ENCODE assay signal across 8 mouse cellular contexts in the genomic region with DNA sequence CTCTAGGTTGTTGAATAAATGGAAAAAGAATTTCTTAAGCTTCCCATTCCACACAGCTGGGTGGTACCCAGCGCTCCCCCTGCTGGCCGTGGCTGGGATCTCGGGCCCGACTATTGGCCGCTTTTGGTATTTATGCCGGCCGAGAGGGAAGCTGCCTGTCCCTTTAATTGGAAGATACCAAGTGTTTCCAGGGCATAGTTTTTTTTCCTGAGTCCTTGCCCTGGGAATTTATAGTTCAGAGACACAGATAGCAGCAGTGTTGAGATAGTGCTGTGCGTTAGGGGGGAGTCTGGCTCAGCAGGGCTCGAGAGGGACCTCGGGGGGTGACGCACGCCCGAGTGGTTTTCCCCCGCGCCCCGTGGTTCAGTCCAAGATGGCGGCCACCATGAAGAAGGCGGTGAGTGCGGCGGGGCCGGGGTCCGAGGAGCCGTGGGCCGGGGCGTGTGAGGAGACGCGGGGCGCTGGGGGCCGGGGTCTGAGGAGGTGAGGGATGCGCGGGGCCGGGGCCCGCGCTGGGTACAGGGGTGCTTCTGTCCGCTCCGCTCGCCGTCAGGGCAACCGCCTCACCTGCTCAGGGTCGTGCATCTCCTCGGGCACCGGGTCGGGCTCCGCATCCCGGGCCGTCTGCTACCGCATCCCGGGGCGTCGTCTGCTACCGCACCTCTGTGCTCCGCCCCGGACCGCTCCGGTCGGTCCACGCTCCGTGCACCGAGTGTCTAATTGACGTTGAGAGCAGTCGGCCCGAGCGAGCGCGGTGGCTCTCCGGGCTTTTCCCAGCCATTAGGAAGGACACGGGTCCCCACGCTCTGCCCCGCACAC. TPM values are rescaled to one million over a fixed set of nuclear protein-coding genes. Genes with fewer than 3 reads are reported as not detected.
DNase-seq lines count a peak whose midpoint lies in the region; ATAC-seq lines count a peak whose summit lies in the region.

No protein-coding gene starts in this region.

- DNase-seq in ZHBTc4 (ENCODE audit: low read depth, low spot score): peak; percentile 94
- peak; percentile 85 to 88 for DNase-seq in gastrocnemius, adult 8-10 months (ENCODE audit: low spot score in 2 of 2)
- peak; percentile 94 for DNase-seq in induced T-regulatory cell, adult 2 months (ENCODE audit: low read depth)
- peak; percentile 48 to 95 for DNase-seq in left cerebral cortex, adult 9 months (ENCODE audit: low spot score in 2 of 2)
- peak; percentile 93 for DNase-seq in right cerebral cortex, postnatal 14 days
- peak; percentile 88 to 90 for DNase-seq in urinary bladder, postnatal 36 days (ENCODE audit: low spot score in 2 of 2)

- peak; percentile 85 for ATAC-seq in common myeloid progenitor, adult 5-6 weeks (replicated peaks; ENCODE audit: low read depth, poor library complexity, severe bottlenecking)
- ATAC-seq in megakaryocyte progenitor cell, adult 5-6 weeks (replicated peaks; ENCODE audit: poor library complexity): peak; percentile 83

RNA-seq across cellular contexts. Expression of a gene that starts 14.3 kb away (rescaled TPM):
- not detected in 2 replicates for total RNA-seq in common myeloid progenitor, adult 5-6 weeks (2017)
- not detected for total RNA-seq in gastrocnemius, adult 8-10 months (2022)
- not detected in 2 replicates for total RNA-seq in megakaryocyte progenitor cell, adult 5-6 weeks (2015)
- total RNA-seq in megakaryocyte progenitor cell, adult 5-6 weeks (2017): not detected in 2 replicates

RNA-seq across cellular contexts. Expression of a gene that starts 15.1 kb away (rescaled TPM):
- total RNA-seq in common myeloid progenitor, adult 5-6 weeks (2017): 71.7 and 90.8 TPM in 2 replicates
- total RNA-seq in gastrocnemius, adult 8-10 months (2022): 10 to 100 TPM in 3 of 4 experiments, 1 to 10 TPM in 1; 8.3 to 15.2 (median 10.4) TPM
- total RNA-seq in megakaryocyte progenitor cell, adult 5-6 weeks (2015): 56.2 and 65.0 TPM in 2 replicates
- total RNA-seq in megakaryocyte progenitor cell, adult 5-6 weeks (2017): 78.6 and 104 TPM in 2 replicates

Comparison
In these comparisons a context has a peak if more than half of its experiments do, and no peak if none do; other contexts are left out.
1. Peak in every context shown above with its lines: DNase-seq and ATAC-seq.